Mouse (Mus musculus) adrenal gland, postnatal 10 days (tissue): ENCODE measurements around the gene Olfr1392. TPM values are rescaled to one million over a fixed set of nuclear protein-coding genes. Genes with fewer than 3 reads are reported as not detected.
"Not testable (repeated sequence)": the region's sequence is repeated elsewhere in the genome, so short reads cannot be mapped to it uniquely, and the experiment has no call there.

Experiments used
- DNase-seq: peaks from one replicate; pipeline ENCODE4 v3.0.0; 2021; ENCODE audit warnings: mixed read lengths
- long read RNA-seq, 2 experiments: library from polyadenylated mRNA; stranded (forward); transcript quantifications; one replicate each; pipeline ENCODE4 v2.0.0; 2021
- total RNA-seq, 2 experiments: library from RNA; stranded (reverse); gene quantifications; 2 replicates each; pipeline ENCODE4 v1.2.3; 2021

The Olfr1392 gene
- not detected for total RNA-seq
- long read RNA-seq, experiment 1: 0 reads
- long read RNA-seq, experiment 2: 0 reads

GRCm38 (mm10) chr11:49284982-49285381, at the start of gene Olfr1392:
Gene Olfr1392, plus strand, starts transcription at chr11:49285282.
- DNase-seq: not testable (repeated sequence)

GRCm38 (mm10) chr11:49235459-49236207, 49.4 kb upstream of the Olfr1392 start:
- DNase-seq: no peak

- DNase-seq: peak; percentile 37
Observed at GRCm38 (mm10) chr11:49236891-49237290, 48.2 kb upstream of the Olfr1392 start.

- DNase-seq: no peak
Observed at GRCm38 (mm10) chr11:49237532-49237931, 47.5 kb upstream of the Olfr1392 start.

- no peak for DNase-seq
Observed at GRCm38 (mm10) chr11:49240310-49240709, 44.8 kb upstream of the Olfr1392 start.

- no peak for DNase-seq
Observed at GRCm38 (mm10) chr11:49240874-49241273, 44.2 kb upstream of the Olfr1392 start.

- DNase-seq: no peak
Observed at GRCm38 (mm10) chr11:49241471-49241870, 43.6 kb upstream of the Olfr1392 start.

GRCm38 (mm10) chr11:49242944-49243626, 42.0 kb upstream of the Olfr1392 start:
- no peak for DNase-seq

- DNase-seq: peak; percentile 96
Observed at GRCm38 (mm10) chr11:49243727-49244594, 41.1 kb upstream of the Olfr1392 start, which contains the start of gene Mgat1. Gene Mgat1, plus strand, starts transcription at chr11:49244191.

- no peak for DNase-seq
Observed at GRCm38 (mm10) chr11:49244595-49244930, 40.5 kb upstream of the Olfr1392 start.

GRCm38 (mm10) chr11:49245176-49245575, 39.9 kb upstream of the Olfr1392 start:
- peak; percentile 74 for DNase-seq

- DNase-seq: no peak
Observed at GRCm38 (mm10) chr11:49245634-49246415, 39.3 kb upstream of the Olfr1392 start.

GRCm38 (mm10) chr11:49246523-49246922, 38.6 kb upstream of the Olfr1392 start:
- DNase-seq: no peak

- DNase-seq: no peak
Observed at GRCm38 (mm10) chr11:49247255-49247654, 37.8 kb upstream of the Olfr1392 start.

GRCm38 (mm10) chr11:49248226-49248973, 36.7 kb upstream of the Olfr1392 start:
- DNase-seq: peak; percentile 74

GRCm38 (mm10) chr11:49248974-49249700, 35.9 kb upstream of the Olfr1392 start:
- no peak for DNase-seq

- no peak for DNase-seq
Observed at GRCm38 (mm10) chr11:49249811-49250421, 35.2 kb upstream of the Olfr1392 start.

GRCm38 (mm10) chr11:49250422-49251379, 34.4 kb upstream of the Olfr1392 start:
- DNase-seq: peak; percentile 94

- DNase-seq: no peak
Observed at GRCm38 (mm10) chr11:49251380-49251761, 33.7 kb upstream of the Olfr1392 start.
